Mouse (Mus musculus) kidney, embryonic 14.5 days (tissue): ENCODE measurements around the gene Pla2g6. TPM values are rescaled to one million over a fixed set of nuclear protein-coding genes. Genes with fewer than 3 reads are reported as not detected.
A peak's percentile ranks its signal among the peaks of the same experiment; 100 is the strongest.

Experiments used
- ATAC-seq: fragments of 200-750 bp; cut with Nextera tagmentation; 2 replicates; pipeline ENCODE4 v1.8.0; 2017; ENCODE audit warnings: moderate number of reproducible peaks, mild to moderate bottlenecking, moderate TSS enrichment, moderate library complexity; ENCODE audit not compliant: low FRiP score, low TSS enrichment
- H3K27ac ChIP-seq: fragments of 300-500 bp; sonication (generic); 2 replicates; pipeline ENCODE4 v1.5.1; 2014; ENCODE audit warnings: low read depth, mild to moderate bottlenecking, low read length, moderate library complexity, mixed read lengths
- H3K27me3 ChIP-seq: fragments of 300-500 bp; sonication (generic); 2 replicates; pipeline ENCODE4 v1.6.1; 2014; ENCODE audit warnings: mild to moderate bottlenecking, low read length; ENCODE audit not compliant: control insufficient read depth, insufficient read depth
- H3K36me3 ChIP-seq: fragments of 300-500 bp; sonication (generic); 2 replicates; pipeline ENCODE4 v1.6.1; 2014; ENCODE audit warnings: low read length, mixed read lengths; ENCODE audit not compliant: control insufficient read depth, insufficient read depth
- H3K4me1 ChIP-seq: fragments of 300-500 bp; sonication (generic); 2 replicates; pipeline ENCODE4 v1.6.1; 2014; ENCODE audit warnings: low read length, mixed read lengths; ENCODE audit not compliant: control insufficient read depth, insufficient read depth
- H3K4me2 ChIP-seq: fragments of 300-500 bp; sonication (generic); replicated peaks from 2 replicates; pipeline ENCODE4 v1.6.1; 2014; ENCODE audit warnings: low read depth, mild to moderate bottlenecking, low read length
- H3K4me3 ChIP-seq: fragments of 300-500 bp; sonication (generic); 2 replicates; pipeline ENCODE4 v1.5.1; 2014; ENCODE audit warnings: mild to moderate bottlenecking, low read length
- H3K9ac ChIP-seq: fragments of 300-500 bp; sonication (generic); 2 replicates; pipeline ENCODE4 v1.6.1; 2014; ENCODE audit warnings: low read depth, mild to moderate bottlenecking, low read length, moderate library complexity
- H3K9me3 ChIP-seq: fragments of 300-500 bp; sonication (generic); 2 replicates; pipeline ENCODE4 v1.6.1; 2016; ENCODE audit warnings: low read length; ENCODE audit not compliant: control insufficient read depth
- WGBS: fragments of 180-500 bp; shearing (Covaris S2); extraction: QIAGEN DNeasy Blood & Tissue Kit; methylation state at CpG from one replicate; pipeline ENCODE4 v1.1.7; 2014; 5-methylcytosine and 5-hydroxymethylcytosine counted together
- polyA plus RNA-seq: library from polyadenylated mRNA; unstranded; fragments of >200 nt; fragmentation: Nextera tagmentation; extraction: Ambion mirVana; gene quantifications from 2 replicates; pipeline ENCODE4 v1.2.1, GENCODE M21; 2014

The Pla2g6 gene
- polyA plus RNA-seq, result 10.9 and 17.0 TPM in 2 replicates

- Histone ChIP-seq H3K9me3 (no peaks in the 10 kb centered on the region), H3K36me3 (no peaks in the 10 kb centered on the region), H3K27ac (peak within 1 kb of the TSS; percentile 88), H3K4me2 (peak within 1 kb of the TSS; percentile 89), H3K27me3 (no peaks in the 10 kb centered on the region), H3K4me3 (peak within 1 kb of the TSS; percentile 66), H3K4me1 (peaks cover 18% of the 10 kb centered on the region), H3K9ac (peak within 1 kb of the TSS; percentile 71)
- ATAC-seq, result peak; percentile 97
- WGBS, result 3% methylated on average over 46 of the region's 46 CpGs
These were observed at the start of gene Pla2g6 for GRCm38 (mm10) chr15:79328058-79328938. Gene Pla2g6 (minus strand): TSS chr15:79328390.

DNA sequence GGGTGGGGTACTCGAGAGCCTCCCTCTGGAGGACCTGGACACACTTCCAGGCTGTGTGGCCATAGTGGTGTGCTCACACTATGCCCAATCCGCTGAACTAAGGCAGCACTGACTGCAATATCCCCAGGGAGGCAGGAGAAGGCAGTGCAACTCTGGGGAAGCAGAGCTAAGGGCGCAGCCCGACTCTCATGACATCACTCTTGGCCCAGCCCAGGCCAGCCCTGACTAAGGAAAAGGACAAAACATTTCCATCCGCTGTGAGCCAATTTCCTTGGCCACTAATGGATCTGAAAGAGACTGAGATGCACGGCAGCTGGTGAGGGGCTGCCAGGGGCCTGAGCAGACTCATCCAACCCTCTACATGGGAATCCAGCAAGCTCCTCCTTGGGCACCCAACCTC lies 49.5 kb upstream of the Pla2g6 start:
- Histone ChIP-seq H3K4me3 (no peak overlapping the region), H3K9me3 (no peaks in the 10 kb centered on the region), H3K4me1 (0 out of 2 replicates have a peak, but pooled peaks cover 4% of the 10 kb centered on the region), H3K27me3 (no peaks in the 10 kb centered on the region), H3K27ac (no peak overlapping the region), H3K36me3 (peaks cover 36% of the 10 kb centered on the region), H3K9ac (no peak overlapping the region), H3K4me2 (no peak overlapping the region)
- WGBS, result 76% methylated on average over 6 of the region's 6 CpGs
- ATAC-seq, result no peak

- no peak overlapping the region for H3K4me3 ChIP-seq
- WGBS, result 43% methylated on average over 3 of the region's 3 CpGs
- ATAC-seq, result no peak
- H3K36me3 ChIP-seq, result peaks cover 43% of the 10 kb centered on the region
- no peak overlapping the region for H3K4me2 ChIP-seq
- no peaks in the 10 kb centered on the region for H3K27me3 ChIP-seq
- H3K27ac ChIP-seq, result no peak overlapping the region
- peaks cover 13% of the 10 kb centered on the region for H3K4me1 ChIP-seq
- H3K9me3 ChIP-seq, result no peaks in the 10 kb centered on the region
- H3K9ac ChIP-seq, result no peak overlapping the region
These were observed 46.6 kb upstream of the Pla2g6 start for GRCm38 (mm10) chr15:79374760-79375159.

DNA sequence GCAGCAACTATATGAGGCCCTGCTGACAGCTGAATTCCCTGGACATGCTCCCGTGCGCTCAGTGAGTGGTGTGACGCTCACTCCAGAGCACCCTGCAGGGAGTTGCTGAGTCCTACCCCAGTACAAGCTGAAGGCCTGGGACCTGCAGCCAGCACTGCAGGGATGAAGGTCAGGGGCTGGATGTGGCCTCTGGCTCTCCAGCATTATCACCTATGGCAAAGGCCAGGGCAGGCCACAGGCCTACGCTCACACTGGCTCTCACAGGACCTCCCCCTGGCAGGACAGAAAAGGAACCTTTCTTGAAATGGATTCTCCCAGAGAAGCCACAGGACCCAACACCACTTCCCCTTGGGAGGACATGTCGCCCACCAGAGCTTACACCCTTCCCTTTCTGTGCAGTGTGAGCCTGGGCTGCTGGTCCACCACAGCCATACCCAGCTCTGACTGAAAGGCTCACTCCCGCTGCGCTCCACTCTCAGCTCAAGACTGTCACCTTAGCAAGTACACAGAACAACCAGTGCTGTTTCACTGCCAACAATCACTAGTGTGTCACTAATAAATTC lies 42.2 kb upstream of the Pla2g6 start:
- Histone ChIP-seq H3K4me1 (peaks cover 29% of the 10 kb centered on the region), H3K27ac (no peak overlapping the region), H3K9ac (no peak overlapping the region), H3K4me3 (no peak overlapping the region), H3K36me3 (peaks cover 31% of the 10 kb centered on the region), H3K9me3 (no peaks in the 10 kb centered on the region), H3K4me2 (no peak overlapping the region), H3K27me3 (no peaks in the 10 kb centered on the region)
- ATAC-seq, result no peak
- WGBS, result 82% methylated on average over 7 of the region's 7 CpGs

GRCm38 (mm10) chr15:79369452-79370280 lies 41.5 kb upstream of the Pla2g6 start:
- Histone ChIP-seq H3K9ac (no peak overlapping the region), H3K27ac (no peak overlapping the region; the same call in 1 of the 2 replicates), H3K4me1 (peaks cover 29% of the 10 kb centered on the region), H3K36me3 (peaks cover 38% of the 10 kb centered on the region), H3K27me3 (no peaks in the 10 kb centered on the region), H3K4me2 (no peak overlapping the region), H3K4me3 (no peak overlapping the region), H3K9me3 (no peaks in the 10 kb centered on the region)
- WGBS, result 61% methylated on average over 15 of the region's 15 CpGs
- ATAC-seq, result no peak

DNA sequence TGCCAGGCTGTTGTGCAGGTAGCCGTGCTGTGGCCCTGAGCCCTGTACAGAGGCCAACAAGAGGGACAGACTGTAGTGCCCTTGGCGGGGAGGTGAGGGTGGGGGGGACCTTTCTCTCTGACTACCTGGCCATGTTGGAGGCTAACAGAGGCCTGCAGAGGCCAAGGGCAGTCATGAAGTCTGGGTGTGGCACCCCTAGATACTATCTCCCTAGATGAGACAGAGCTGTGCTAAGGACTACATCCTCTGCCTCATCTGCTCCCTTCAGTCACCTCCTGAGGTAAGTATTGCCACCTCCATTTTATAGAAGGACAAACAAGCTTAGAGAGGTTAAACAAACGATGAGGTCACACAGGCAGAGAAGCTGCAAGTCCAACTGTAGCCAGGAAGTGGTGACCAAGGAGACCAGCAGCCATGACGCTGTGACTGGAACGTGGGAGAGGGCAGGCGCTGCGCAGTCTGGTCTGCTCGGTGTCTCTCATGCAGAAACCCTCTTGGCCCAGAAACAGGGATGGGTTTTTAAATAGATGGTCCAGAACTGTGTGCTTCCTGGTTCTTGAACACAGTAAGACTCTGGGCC lies 40.8 kb upstream of the Pla2g6 start:
- WGBS, result 50% methylated on average over 8 of the region's 8 CpGs
- 0 out of 2 replicates have a peak, but pooled peaks have one; percentile 11 for ATAC-seq
- H3K36me3 ChIP-seq, result peaks cover 42% of the 10 kb centered on the region

GRCm38 (mm10) chr15:79368313-79368811 lies 40.2 kb upstream of the Pla2g6 start:
- 26% methylated on average over 14 of the region's 14 CpGs for WGBS
- H3K27me3 ChIP-seq, result no peaks in the 10 kb centered on the region
- no peaks in the 10 kb centered on the region for H3K9me3 ChIP-seq
- H3K4me1 ChIP-seq, result peaks cover 29% of the 10 kb centered on the region
- no peak overlapping the region; the same call in 1 of the 2 replicates for H3K4me2 ChIP-seq
- ATAC-seq, result peak; percentile 82
- no peak overlapping the region for H3K4me3 ChIP-seq
- H3K36me3 ChIP-seq, result peaks cover 43% of the 10 kb centered on the region
- H3K9ac ChIP-seq, result peak overlapping the region; percentile 23; the same call in 1 of the 2 replicates
- peak overlapping the region; percentile 76 for H3K27ac ChIP-seq

More for the DNA sequence above, 40.8 kb upstream of the Pla2g6 start:
- Histone ChIP-seq H3K27ac (peak overlapping the region; percentile 76), H3K9me3 (no peaks in the 10 kb centered on the region), H3K27me3 (no peaks in the 10 kb centered on the region), H3K4me1 (peaks cover 29% of the 10 kb centered on the region), H3K4me2 (no peak overlapping the region; the same call in 1 of the 2 replicates), H3K4me3 (no peak overlapping the region), H3K9ac (0 out of 2 replicates have a peak overlapping the region, but pooled peaks have one; percentile 23)

DNA sequence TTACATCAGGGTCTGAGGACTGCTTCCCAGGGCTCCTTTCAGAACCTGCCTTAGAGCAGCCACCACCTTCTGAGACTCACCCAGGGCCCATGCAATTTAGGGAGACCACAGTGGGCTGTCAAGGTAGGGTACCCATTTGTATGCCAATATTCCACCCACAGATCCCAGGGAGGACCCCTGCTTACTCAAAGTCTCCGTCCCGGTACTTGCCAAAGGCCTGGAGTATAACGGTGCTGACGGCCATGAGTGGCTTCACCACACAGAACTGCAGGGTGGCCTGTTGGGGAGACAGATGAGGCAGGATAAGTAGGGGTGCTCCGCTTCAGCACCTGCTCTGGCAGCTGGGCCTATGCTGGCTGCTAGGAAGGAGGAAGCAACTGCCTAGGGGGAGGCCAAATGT lies 38.2 kb upstream of the Pla2g6 start:
- Histone ChIP-seq H3K27ac (no peak overlapping the region), H3K4me1 (peaks cover 32% of the 10 kb centered on the region), H3K4me3 (no peak overlapping the region), H3K9ac (no peak overlapping the region), H3K4me2 (no peak overlapping the region), H3K9me3 (no peaks in the 10 kb centered on the region), H3K36me3 (peaks cover 54% of the 10 kb centered on the region), H3K27me3 (no peaks in the 10 kb centered on the region)
- ATAC-seq, result no peak
- WGBS, result 96% methylated on average over 5 of the region's 5 CpGs
